Mouse (Mus musculus): ENCODE data around the gene Olfr1448. TPM values are rescaled to one million over a fixed set of nuclear protein-coding genes. Genes with fewer than 3 reads are reported as not detected.

The Olfr1448 gene
- polyA plus RNA-seq, 1 experiment from 2014 or later, result not detected

Other genes starting within 250 kb of the Olfr1448 start
- not detected in 2 replicates for gene Olfr1443, start 246.3 kb downstream of the Olfr1448 start, polyA plus RNA-seq (2014; fragmentation: Nextera tagmentation; extraction: Ambion mirVana)
- not detected in 2 replicates for gene Keg1, start 228.6 kb downstream of the Olfr1448 start, polyA plus RNA-seq (2014; fragmentation: Nextera tagmentation; extraction: Ambion mirVana)
- 0.41 TPM in 1 of 2 replicates, not detected in the other for gene Cntf, start 158.8 kb downstream of the Olfr1448 start, polyA plus RNA-seq (2014; fragmentation: Nextera tagmentation; extraction: Ambion mirVana)
- 9.8 and 10.3 TPM in 2 replicates for gene Zfp91, start 128.3 kb downstream of the Olfr1448 start, polyA plus RNA-seq (2014; fragmentation: Nextera tagmentation; extraction: Ambion mirVana)
- gene Lpxn, start 128.2 kb downstream of the Olfr1448 start, polyA plus RNA-seq (2014; fragmentation: Nextera tagmentation; extraction: Ambion mirVana), result 0.92 and 2.9 TPM in 2 replicates
- gene Gm5244, start 77.7 kb downstream of the Olfr1448 start, polyA plus RNA-seq (2014; fragmentation: Nextera tagmentation; extraction: Ambion mirVana), result not detected in 2 replicates
- gene Olfr1444, start 67.1 kb downstream of the Olfr1448 start, polyA plus RNA-seq (2014; fragmentation: Nextera tagmentation; extraction: Ambion mirVana), result not detected in 2 replicates
- not detected in 2 replicates for gene Olfr1445, start 40.6 kb downstream of the Olfr1448 start, polyA plus RNA-seq (2014; fragmentation: Nextera tagmentation; extraction: Ambion mirVana)
- gene Olfr1446, start 30.9 kb downstream of the Olfr1448 start, polyA plus RNA-seq (2014; fragmentation: Nextera tagmentation; extraction: Ambion mirVana), result not detected in 2 replicates
- gene Olfr1447, start 20.7 kb downstream of the Olfr1448 start, polyA plus RNA-seq (2014; fragmentation: Nextera tagmentation; extraction: Ambion mirVana), result not detected in 2 replicates
- not detected in 2 replicates for gene Olfr1449, start 6.4 kb upstream of the Olfr1448 start, polyA plus RNA-seq (2014; fragmentation: Nextera tagmentation; extraction: Ambion mirVana)
- gene Olfr1450, start 25.8 kb upstream of the Olfr1448 start, polyA plus RNA-seq (2014; fragmentation: Nextera tagmentation; extraction: Ambion mirVana), result not detected in 2 replicates
- not detected in 2 replicates for gene Olfr1451, start 70.6 kb upstream of the Olfr1448 start, polyA plus RNA-seq (2014; fragmentation: Nextera tagmentation; extraction: Ambion mirVana)
- gene Olfr1453, start 103.9 kb upstream of the Olfr1448 start, polyA plus RNA-seq (2014; fragmentation: Nextera tagmentation; extraction: Ambion mirVana), result not detected in 2 replicates
- not detected in 2 replicates for gene Olfr1454, start 136.2 kb upstream of the Olfr1448 start, polyA plus RNA-seq (2014; fragmentation: Nextera tagmentation; extraction: Ambion mirVana)
- gene Olfr1457, start 173.5 kb upstream of the Olfr1448 start, polyA plus RNA-seq (2014; fragmentation: Nextera tagmentation; extraction: Ambion mirVana), result not detected in 2 replicates
- gene Olfr1458, start 182.4 kb upstream of the Olfr1448 start, polyA plus RNA-seq (2014; fragmentation: Nextera tagmentation; extraction: Ambion mirVana), result not detected in 2 replicates
- gene Olfr1459, start 225.1 kb upstream of the Olfr1448 start, polyA plus RNA-seq (2014; fragmentation: Nextera tagmentation; extraction: Ambion mirVana), result not detected in 2 replicates
- not detected in 2 replicates for gene Olfr1461, start 238.6 kb upstream of the Olfr1448 start, polyA plus RNA-seq (2014; fragmentation: Nextera tagmentation; extraction: Ambion mirVana)

Measured in heart, embryonic 14.5 days (tissue).